Mouse (Mus musculus) gastrocnemius, postnatal 4 days (tissue): Measurements from ENCODE around the gene Ldb1. TPM values are rescaled to one million over a fixed set of nuclear protein-coding genes. Genes with fewer than 3 reads are reported as not detected.

Experiments used
- DNase-seq, 2 experiments: peaks; one replicate each; pipeline ENCODE4 v3.0.0; 2021 to 2022; ENCODE audit warnings: low spot score in 2 of 2, mixed read lengths in 2 of 2
- long read RNA-seq, 2 experiments: library from polyadenylated mRNA; stranded (forward); transcript quantifications; one replicate each; pipeline ENCODE4 v2.0.0; 2021
- total RNA-seq, 2 experiments: library from RNA; stranded (reverse); gene quantifications; 2 replicates each; pipeline ENCODE4 v1.2.3; 2021

The Ldb1 gene
- 10 to 100 TPM; 75.3 to 85.3 TPM for total RNA-seq
- long read RNA-seq, experiment 1, transcript Ldb1-206 (11 exons, 2,108 nt) = minor isoform, 7 of 38 reads
- long read RNA-seq, experiment 1, transcript Ldb1-207 (11 exons, 3,133 nt) = major isoform, 20 of 38 reads
- long read RNA-seq, experiment 1, partial matches to known transcripts = 10 of 38 reads
- long read RNA-seq, experiment 1, other reads (novel, unspliced or antisense) = 1 of 38 reads
- long read RNA-seq, experiment 2, transcript Ldb1-207 (11 exons, 3,133 nt) = major isoform, 15 of 46 reads
- long read RNA-seq, experiment 2, transcript Ldb1-206 (11 exons, 2,108 nt) = minor isoform, 7 of 46 reads
- long read RNA-seq, experiment 2, partial matches to known transcripts = 13 of 46 reads
- long read RNA-seq, experiment 2, other reads (novel, unspliced or antisense) = 11 of 46 reads

GRCm38 (mm10) chr19:46044993-46045695 is at the start of gene Ldb1:
Gene Ldb1 (minus strand): TSS chr19:46045214.
- DNase-seq = peak; percentile 64 to 81

GRCm38 (mm10) chr19:46094144-46094543 is 49.1 kb upstream of the Ldb1 start:
- no peak for DNase-seq

DNA sequence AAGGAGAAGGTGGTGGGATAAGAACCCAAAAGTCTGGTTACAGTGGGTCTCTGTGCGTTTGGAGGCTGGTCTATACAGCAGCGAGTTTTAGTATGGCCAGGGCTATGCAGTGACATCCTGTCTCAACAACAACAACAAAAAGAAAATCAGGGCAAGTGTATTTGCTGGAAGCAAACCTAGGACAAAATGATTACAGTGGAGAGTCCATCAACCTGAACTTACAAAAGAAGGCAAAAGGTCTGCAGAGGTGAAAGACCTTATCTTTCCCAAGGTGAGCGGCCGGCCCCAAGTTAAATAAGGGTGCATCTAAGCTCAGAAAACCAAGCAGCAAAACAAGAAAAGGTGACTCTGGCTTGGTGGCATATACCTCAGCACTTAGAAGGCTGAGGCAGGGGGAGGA is 46.6 kb upstream of the Ldb1 start:
- no peak for DNase-seq

DNA sequence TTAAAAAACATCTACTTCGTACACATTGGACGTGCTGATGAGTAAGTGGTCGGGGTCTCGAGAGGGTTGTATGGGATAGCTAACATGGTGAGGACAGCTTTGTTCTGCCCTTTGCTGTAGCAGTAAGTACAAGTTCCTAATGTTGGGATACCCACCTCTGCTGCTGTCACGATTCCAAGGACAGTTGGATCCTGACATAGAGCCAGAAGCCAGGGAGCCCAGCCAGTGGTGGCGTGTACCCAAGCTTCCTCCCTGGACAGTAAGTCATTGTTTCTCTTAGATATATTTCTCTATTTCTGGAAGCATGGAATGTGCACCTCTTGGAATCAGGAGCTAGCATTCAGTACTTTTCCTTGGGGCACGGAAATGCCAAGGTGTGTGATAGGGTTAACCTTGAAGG is 42.9 kb upstream of the Ldb1 start:
- DNase-seq = no peak

DNA sequence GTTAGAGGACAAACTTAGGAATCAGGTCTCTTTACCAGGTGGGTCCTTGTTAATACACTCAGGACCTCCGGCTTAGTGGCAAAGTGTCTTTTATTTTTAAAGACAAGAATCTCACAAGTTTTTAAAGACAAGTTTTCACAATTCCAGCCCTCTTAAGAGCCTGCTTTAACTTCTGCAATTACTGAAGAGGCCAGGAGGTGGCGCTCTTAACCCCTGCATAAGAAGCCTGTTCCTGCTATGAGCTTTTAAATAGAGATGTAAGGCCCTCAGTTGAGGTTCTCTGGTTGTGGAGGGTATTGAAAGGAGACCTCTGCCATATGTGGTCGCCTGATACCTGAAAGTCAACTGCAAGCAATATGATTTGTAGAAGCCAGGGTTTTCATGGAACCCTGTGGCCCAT is 41.3 kb upstream of the Ldb1 start:
- no peak for DNase-seq

GRCm38 (mm10) chr19:46085185-46085584 is 40.2 kb upstream of the Ldb1 start:
- DNase-seq = no peak

DNA sequence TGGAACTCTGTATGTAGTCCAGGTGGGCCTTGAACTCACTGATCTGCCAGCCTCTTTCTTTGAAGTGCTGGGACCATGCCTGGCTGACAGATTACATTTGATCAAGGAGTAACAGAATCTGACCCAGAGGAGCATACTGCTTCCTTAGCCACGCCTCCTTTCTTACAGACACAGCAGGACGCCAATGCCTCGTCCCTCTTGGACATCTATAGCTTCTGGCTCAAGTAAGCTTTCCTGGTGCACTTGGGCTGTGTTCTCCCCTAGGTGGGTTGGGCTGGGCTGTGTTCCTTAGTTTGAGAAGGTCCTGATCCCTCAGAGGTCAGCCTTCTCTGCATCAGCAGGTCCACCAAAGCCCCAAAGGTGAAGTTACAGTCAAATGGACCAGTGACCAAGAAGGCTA is 33.5 kb upstream of the Ldb1 start:
- DNase-seq = no peak

DNA sequence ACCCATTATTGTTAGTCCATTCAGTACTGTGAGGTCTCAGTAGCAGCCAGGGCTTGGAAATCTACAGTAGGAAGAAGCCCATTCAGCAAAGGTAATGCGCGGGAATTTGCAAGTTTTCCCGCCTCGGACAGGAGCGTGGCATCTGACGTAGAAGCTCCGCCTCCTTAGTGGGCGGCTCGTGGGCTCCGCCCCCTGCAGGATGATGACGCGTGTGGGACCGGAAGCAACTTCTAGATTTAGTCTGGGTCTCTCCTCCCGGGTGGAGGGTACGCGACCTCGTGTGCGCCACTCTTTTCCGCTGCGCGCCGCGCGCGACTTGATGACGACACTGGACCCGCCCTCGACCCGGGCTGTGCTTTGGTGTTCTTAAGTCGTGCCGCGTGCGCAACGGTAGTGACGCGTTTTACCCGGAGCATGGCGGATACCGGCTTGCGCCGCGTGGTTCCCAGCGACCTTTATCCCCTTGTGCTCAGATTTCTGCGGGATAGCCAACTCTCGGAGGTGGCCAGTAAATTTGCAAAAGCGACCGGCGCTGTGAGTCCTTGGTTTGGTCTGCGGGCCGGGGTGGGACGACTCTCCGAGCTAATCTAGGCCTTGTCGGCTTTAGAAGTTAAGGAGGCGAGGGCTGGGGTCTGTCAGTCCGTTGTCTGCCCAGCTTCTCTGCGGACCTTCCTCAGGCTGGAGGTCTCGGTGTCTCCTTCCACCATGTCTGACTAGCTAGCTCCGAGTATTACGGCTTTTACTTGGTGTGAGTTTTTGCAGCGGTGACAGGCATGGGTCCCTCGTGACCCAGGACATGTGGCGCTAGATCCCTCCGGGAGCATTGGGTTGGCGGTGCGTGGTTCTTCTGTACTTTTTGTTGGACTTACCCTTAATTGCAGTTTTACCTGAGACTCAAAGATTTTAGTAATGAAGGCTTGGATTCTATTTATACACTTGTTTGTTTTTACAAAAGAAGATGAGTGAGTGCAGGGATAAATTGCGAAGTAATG is 30.9 kb upstream of the Ldb1 start, which contains the start of gene Nolc1:
Gene Nolc1 (plus strand): TSS at position 248 of the 992 bp plus-strand sequence.
- DNase-seq = peak; percentile 96 to 98

GRCm38 (mm10) chr19:46074266-46074665 is 29.3 kb upstream of the Ldb1 start:
- no peak for DNase-seq

- no peak for DNase-seq
These were observed 28.3 kb upstream of the Ldb1 start for GRCm38 (mm10) chr19:46073285-46073684.

- DNase-seq = no peak
These were observed 23.0 kb upstream of the Ldb1 start for GRCm38 (mm10) chr19:46068054-46068453.

DNA sequence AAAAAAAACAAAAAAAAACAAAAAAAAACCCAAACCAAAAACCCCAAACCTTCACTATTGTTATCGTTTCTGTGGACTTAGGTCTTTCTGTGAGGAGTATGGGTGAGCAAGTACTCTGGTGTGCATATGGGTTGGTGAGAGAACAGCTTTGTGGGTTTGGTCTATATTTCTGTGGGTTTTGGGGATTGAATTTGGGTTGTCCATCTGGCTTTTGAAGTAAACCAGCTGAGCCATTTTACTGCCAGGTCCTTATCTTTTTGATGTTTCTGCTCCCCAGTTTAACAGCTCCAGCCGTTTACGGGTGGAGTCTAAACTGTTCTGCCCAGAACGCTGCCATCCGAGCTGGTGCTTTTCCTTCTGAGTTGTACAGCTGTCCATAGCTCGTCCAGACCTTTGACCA is 15.8 kb upstream of the Ldb1 start:
- DNase-seq = no peak

- DNase-seq = no peak
These were observed 13.5 kb upstream of the Ldb1 start for GRCm38 (mm10) chr19:46058466-46058865.

- peak; percentile 73 to 85 for DNase-seq
These were observed 12.1 kb upstream of the Ldb1 start for GRCm38 (mm10) chr19:46056947-46057607.

DNA sequence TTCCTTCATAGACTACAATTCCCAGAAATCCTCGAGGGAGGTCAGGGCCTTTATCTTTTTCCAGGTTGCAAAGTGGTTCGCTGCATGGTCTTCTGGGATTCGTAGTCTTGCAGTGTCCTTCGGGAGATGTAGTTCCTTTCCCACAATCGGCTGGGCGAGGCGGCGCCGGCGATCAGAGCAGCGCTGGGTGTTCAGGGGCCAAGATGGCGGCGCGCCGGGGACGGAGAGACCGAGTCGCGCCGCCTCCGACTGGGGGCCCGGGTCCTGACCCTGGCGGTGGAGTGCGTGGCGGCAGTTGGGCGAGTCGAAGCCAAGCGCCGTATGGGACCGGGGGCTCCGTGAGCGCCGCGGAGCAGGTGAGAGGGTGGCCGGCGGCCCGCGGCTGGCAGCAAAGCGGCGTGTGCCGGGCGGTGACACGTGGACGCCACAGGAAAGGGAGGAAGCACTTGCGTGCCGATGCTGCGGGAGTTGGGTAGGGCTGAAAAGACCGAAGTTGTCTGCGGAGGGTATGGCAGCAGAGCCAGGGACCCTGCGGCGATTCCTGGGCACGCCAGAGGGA is 11.5 kb upstream of the Ldb1 start:
- peak; percentile 85 to 92 for DNase-seq

- no peak for DNase-seq
These were observed 10.9 kb upstream of the Ldb1 start for GRCm38 (mm10) chr19:46055752-46056387.

DNA sequence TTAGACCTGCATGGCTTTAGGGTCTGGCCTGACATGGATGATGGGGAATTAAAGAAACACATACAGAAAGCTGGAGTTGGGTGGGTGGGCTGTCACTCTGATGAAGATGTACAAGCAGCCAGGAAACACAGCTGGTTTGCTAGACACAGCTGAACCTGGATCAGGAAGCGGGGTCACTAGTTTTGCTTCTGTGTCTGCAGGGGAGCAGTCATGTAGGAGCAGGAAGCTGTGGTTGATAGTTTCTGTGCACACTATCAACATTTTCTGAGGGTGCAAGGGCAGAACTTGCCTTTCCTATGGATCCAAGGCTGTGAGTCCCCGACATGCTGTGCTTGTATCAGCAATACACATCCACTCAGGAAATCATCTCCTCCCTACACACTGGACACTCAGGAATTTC is 5.4 kb upstream of the Ldb1 start:
- DNase-seq = no peak

- DNase-seq = no peak
These were observed 4.1 kb upstream of the Ldb1 start for GRCm38 (mm10) chr19:46049129-46049528.

GRCm38 (mm10) chr19:46047426-46047825 is 2.4 kb upstream of the Ldb1 start:
- no peak for DNase-seq

GRCm38 (mm10) chr19:46046621-46047025 is 1.6 kb upstream of the Ldb1 start:
- no peak for DNase-seq
